Mouse (Mus musculus) large intestine, adult 2 months (tissue): Measurements from ENCODE around the gene Vmn2r32. TPM values are rescaled to one million over a fixed set of nuclear protein-coding genes. Genes with fewer than 3 reads are reported as not detected.
"Not testable (repeated sequence)": the region's sequence is repeated elsewhere in the genome, so short reads cannot be mapped to it uniquely, and the experiment has no call there.

Source experiments
- DNase-seq: peaks from one replicate; pipeline ENCODE4 v3.0.0-alpha.2; 2012; ENCODE audit warnings: low read depth, low spot score
- WGBS: fragments of 180-500 bp; shearing (Covaris S2); methylation state at CpG from one replicate; pipeline ENCODE4 v1.1.7; 2018; 5-methylcytosine and 5-hydroxymethylcytosine counted together
- polyA plus RNA-seq: library from polyadenylated mRNA; depleted of rRNA; stranded (reverse); fragments of >200 nt; gene quantifications from 2 replicates; pipeline ENCODE4 v1.2.3, GENCODE M21; 2012; rRNA removed

Vmn2r32 gene
- polyA plus RNA-seq: not detected in 2 replicates

DNA sequence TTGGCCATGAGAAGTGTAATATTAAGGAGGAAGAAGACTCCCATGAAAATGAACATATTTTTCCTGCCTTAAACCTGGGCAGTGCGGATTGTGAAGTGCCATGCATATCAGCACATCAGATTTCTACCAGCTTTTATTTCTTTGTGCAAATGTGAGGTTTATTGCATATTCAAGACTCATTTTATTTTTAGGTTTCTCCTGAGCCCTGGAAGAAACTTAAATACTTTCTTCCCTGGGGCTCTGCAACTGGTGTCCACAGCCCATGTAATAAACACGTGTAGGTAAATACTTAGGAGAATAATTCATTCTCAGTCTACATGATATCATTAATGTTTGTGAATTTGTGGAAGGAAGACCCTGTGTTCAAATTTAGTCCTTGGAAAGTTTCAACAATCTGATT lies at the start of gene Vmn2r32:
TSS of gene Vmn2r32 (minus strand) at position 101 of the 400 bp plus-strand sequence.
- 64% methylated on average over 2 of the region's 2 CpGs for WGBS
- DNase-seq: not testable (repeated sequence)

Other genes starting within 250 kb of the Vmn2r32 start
- gene Vmn2r29, start 232.7 kb downstream of the Vmn2r32 start, polyA plus RNA-seq: 0.04 TPM in 1 of 2 replicates, not detected in the other
- 0.16 and 0.18 TPM in 2 replicates for gene Gm45844, start 201.7 kb downstream of the Vmn2r32 start, polyA plus RNA-seq
- 15.9 and 22.1 TPM in 2 replicates for gene Clcn4, start 179.2 kb downstream of the Vmn2r32 start, polyA plus RNA-seq
- not detected in 2 replicates for gene Vmn2r30, start 142.4 kb downstream of the Vmn2r32 start, polyA plus RNA-seq
- gene Gm45783, start 105.4 kb downstream of the Vmn2r32 start, polyA plus RNA-seq: not detected in 2 replicates
- not detected in 2 replicates for gene Vmn2r31, start 80.3 kb downstream of the Vmn2r32 start, polyA plus RNA-seq
- not detected in 2 replicates for gene Vmn2r33, start 86.8 kb upstream of the Vmn2r32 start, polyA plus RNA-seq
- gene Vmn2r34, start 209.5 kb upstream of the Vmn2r32 start, polyA plus RNA-seq: not detected in 2 replicates